10 mouse cellular contexts compared by ENCODE assay signal in the genomic region with DNA sequence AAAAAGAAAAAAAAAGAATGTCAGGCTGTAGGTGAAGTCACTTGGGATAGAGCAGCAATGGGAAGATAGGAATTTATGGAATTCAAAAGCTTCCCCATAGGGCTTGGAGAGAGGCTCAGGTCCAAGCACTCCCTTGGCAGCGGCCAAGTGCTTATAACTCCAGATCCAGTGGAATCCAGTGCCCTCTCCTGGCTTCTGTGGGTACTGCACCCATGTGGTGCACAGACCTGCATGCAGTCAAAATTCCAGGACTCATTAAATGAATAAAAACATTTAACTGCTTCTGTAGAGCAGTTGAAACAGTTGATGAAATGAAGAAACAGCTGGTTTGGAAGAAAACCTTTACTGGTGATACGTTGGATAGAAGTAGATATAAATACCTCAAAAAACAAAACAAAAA.
DNase-seq lines count a peak whose midpoint lies in the region; ATAC-seq and TF ChIP-seq lines count a peak whose summit lies in the region.
"Had no signal": no experiment of that assay in that cellular context is flagged by ENCODE, and none has a peak within 500 bp of the region (broad histone marks: within the 10 kb centered on the region; RNA-seq: fewer than 3 reads in every experiment).

No protein-coding gene starts in this region.

- H3K36me3 ChIP-seq in liver, embryonic 11.5 days (ENCODE audit: control insufficient read depth, insufficient read depth, low read length), result no peaks in the 10 kb centered on the region
- no peaks in the 10 kb centered on the region for H3K36me3 ChIP-seq in ES-Bruce4 (ENCODE audit: control insufficient read depth, insufficient read depth, low read length, poor library complexity, severe bottlenecking)
- no peaks in the 10 kb centered on the region for H3K36me3 ChIP-seq in hindbrain, embryonic 12.5 days
- H3K36me3 ChIP-seq: limb, embryonic 15.5 days had no signal

- no peak overlapping the region for H3K4me3 ChIP-seq in liver, embryonic 11.5 days (ENCODE audit: low read depth, low read length)
- H3K4me3 ChIP-seq in ES-Bruce4 (ENCODE audit: low read depth, low read length), result no peak overlapping the region
- no peak overlapping the region for H3K4me3 ChIP-seq in hindbrain, embryonic 12.5 days
- H3K4me3 ChIP-seq: limb, embryonic 15.5 days had no signal

- TF ChIP-seq EP300 in ES-Bruce4 (IDR thresholded peaks at IDR 0.05; ENCODE audit: insufficient read depth, low read depth, low read length), result no peak

- no peak overlapping the region for H3K9ac ChIP-seq in liver, embryonic 11.5 days (ENCODE audit: low read depth, low read length)
- no peak overlapping the region for H3K9ac ChIP-seq in ES-Bruce4 (ENCODE audit: low read depth, poor library complexity, severe bottlenecking)
- H3K9ac ChIP-seq in hindbrain, embryonic 12.5 days, result no peak overlapping the region
- H3K9ac ChIP-seq: limb, embryonic 15.5 days had no signal

- WGBS in liver, embryonic 11.5 days, result 80% methylated on average over 2 of the region's 2 CpGs
- 86% methylated on average over 2 of the region's 2 CpGs for WGBS in hindbrain, embryonic 12.5 days

- no peaks in the 10 kb centered on the region for H3K27me3 ChIP-seq in liver, embryonic 11.5 days (replicated peaks; ENCODE audit: control insufficient read depth, insufficient read depth, low read length)
- no peaks in the 10 kb centered on the region for H3K27me3 ChIP-seq in ES-Bruce4 (ENCODE audit: control insufficient read depth, insufficient read depth, low read length, poor library complexity, severe bottlenecking)
- no peaks in the 10 kb centered on the region; the same call in 1 of the 2 replicates for H3K27me3 ChIP-seq in hindbrain, embryonic 12.5 days
- H3K27me3 ChIP-seq: limb, embryonic 15.5 days had no signal

- H3K9me3 ChIP-seq in liver, embryonic 11.5 days (ENCODE audit: control insufficient read depth, low read length), result no peaks in the 10 kb centered on the region
- peaks cover 12% of the 10 kb centered on the region for H3K9me3 ChIP-seq in ES-Bruce4 (replicated peaks; ENCODE audit: control insufficient read depth, insufficient read depth, low read length, poor library complexity, severe bottlenecking)
- no peaks in the 10 kb centered on the region for H3K9me3 ChIP-seq in hindbrain, embryonic 12.5 days (replicated peaks)
- H3K9me3 ChIP-seq: limb, embryonic 15.5 days had no signal

- H3K4me2 ChIP-seq in liver, embryonic 11.5 days, result no peak overlapping the region
- no peak overlapping the region for H3K4me2 ChIP-seq in hindbrain, embryonic 12.5 days (replicated peaks)
- H3K4me2 ChIP-seq: limb, embryonic 15.5 days had no signal

- H3K4me1 ChIP-seq in liver, embryonic 11.5 days (replicated peaks; ENCODE audit: control insufficient read depth, insufficient read depth, low read length), result no peaks in the 10 kb centered on the region
- H3K4me1 ChIP-seq in ES-Bruce4 (ENCODE audit: control insufficient read depth, insufficient read depth, low read length), result no peaks in the 10 kb centered on the region
- H3K4me1 ChIP-seq in hindbrain, embryonic 12.5 days, result 0 out of 2 replicates have a peak, but pooled peaks cover 2% of the 10 kb centered on the region
- H3K4me1 ChIP-seq: limb, embryonic 15.5 days had no signal

- DNase-seq in embryo, embryonic 10 days (ENCODE audit: low spot score), result peak; percentile 23
- DNase-seq in embryo, embryonic 10.5 days (ENCODE audit: low spot score), result no peak
- DNase-seq in liver, result peak; percentile 30
- no peak for DNase-seq in liver, embryonic 11.5 days (ENCODE audit: low spot score)
- peak; percentile 23 for DNase-seq in naive thymus-derived CD4-positive, alpha-beta T cell, adult 2 months (ENCODE audit: low read depth)
- DNase-seq in cerebellum, adult 9-11 months, result no peak

- TF ChIP-seq POLR2A in ES-Bruce4 (IDR thresholded peaks at IDR 0.05; ENCODE audit: insufficient read depth, low read length), result no peak

- no peak for ATAC-seq in liver, embryonic 11.5 days (replicated peaks; ENCODE audit: low FRiP score)
- no peak for ATAC-seq in hindbrain, embryonic 12.5 days (ENCODE audit: low FRiP score)
- ATAC-seq: forebrain, embryonic 14.5 days had no signal

- peak; percentile 56 for TF ChIP-seq CTCF in ES-Bruce4 (IDR thresholded peaks at IDR 0.05; ENCODE audit: low read depth, low read length)

- no peak overlapping the region for H3K27ac ChIP-seq in liver, embryonic 11.5 days (ENCODE audit: low read depth, low read length)
- H3K27ac ChIP-seq in ES-Bruce4 (ENCODE audit: insufficient read depth, low read length), result no peak overlapping the region
- H3K27ac ChIP-seq in hindbrain, embryonic 12.5 days, result no peak overlapping the region
- H3K27ac ChIP-seq: limb, embryonic 15.5 days had no signal

Comparison
In these comparisons a context has a peak if more than half of its experiments do, and no peak if none do; other contexts are left out.
1. DNase-seq: peak in embryo, embryonic 10 days (single experiment), liver (single experiment) and naive thymus-derived CD4-positive, alpha-beta T cell, adult 2 months (single experiment); none in embryo, embryonic 10.5 days (single experiment), liver, embryonic 11.5 days (single experiment) and cerebellum, adult 9-11 months (single experiment).